Comparison of ENCODE assay signal across 8 mouse cellular contexts in the genomic region with DNA sequence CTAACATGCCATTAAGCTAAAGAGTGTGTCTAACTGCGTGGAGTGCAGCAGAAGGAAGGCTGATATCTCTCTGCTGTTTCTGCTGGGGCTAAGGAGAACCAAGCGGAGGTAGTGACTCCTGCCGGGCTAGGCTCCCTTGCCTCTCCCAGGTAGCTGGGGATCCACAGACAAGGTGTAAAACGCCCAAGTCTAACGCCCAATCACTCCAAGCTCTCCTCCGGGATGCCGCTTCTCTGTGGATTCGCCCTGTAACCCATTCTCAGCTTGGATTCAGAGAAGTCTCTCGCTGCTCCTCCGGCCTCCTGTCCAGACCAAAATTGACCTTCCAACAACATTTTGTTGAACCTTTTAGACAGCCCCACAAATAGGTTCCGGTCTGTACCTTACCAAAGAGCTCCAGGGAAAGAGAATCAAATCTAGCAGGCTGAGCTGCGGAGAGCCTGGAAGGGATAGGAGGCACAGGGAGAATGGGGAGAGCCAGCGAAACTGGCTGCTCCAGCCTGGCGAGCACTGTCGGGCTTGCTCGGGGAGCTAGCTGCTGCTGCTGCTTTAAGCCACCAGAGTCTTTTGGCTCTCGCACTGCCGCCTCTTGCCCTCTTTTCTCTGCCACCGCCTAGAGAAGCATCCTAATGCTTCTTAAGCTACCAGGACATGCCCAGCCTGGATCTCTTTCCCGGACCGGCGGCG. TPM values are rescaled to one million over a fixed set of nuclear protein-coding genes. Genes with fewer than 3 reads are reported as not detected.
A peak's percentile ranks its signal among the peaks of the same experiment; 100 is the strongest.
DNase-seq lines count a peak whose midpoint lies in the region; ATAC-seq and TF ChIP-seq lines count a peak whose summit lies in the region.

No protein-coding gene starts in this region.

- no peaks in the 10 kb centered on the region for H3K9me3 ChIP-seq in kidney, postnatal 0 days (replicated peaks; ENCODE audit: low read length)
- no peaks in the 10 kb centered on the region for H3K9me3 ChIP-seq in forebrain, embryonic 13.5 days (replicated peaks)
- no peaks in the 10 kb centered on the region for H3K9me3 ChIP-seq in intestine, embryonic 16.5 days (ENCODE audit: control insufficient read depth, low read length)
- no peaks in the 10 kb centered on the region for H3K9me3 ChIP-seq in midbrain, embryonic 10.5 days (replicated peaks)

- H3K4me2 ChIP-seq in kidney, postnatal 0 days (ENCODE audit: low read length) = peak overlapping the region; percentile 96
- H3K4me2 ChIP-seq in forebrain, embryonic 13.5 days = peak overlapping the region; percentile 94
- peak overlapping the region; percentile 90 for H3K4me2 ChIP-seq in intestine, embryonic 16.5 days (ENCODE audit: low read depth, low read length)

- no peak overlapping the region for H3K9ac ChIP-seq in kidney, postnatal 0 days (ENCODE audit: low read depth, low read length)
- H3K9ac ChIP-seq in forebrain, embryonic 13.5 days = peak overlapping the region; percentile 80
- peak overlapping the region; percentile 59 for H3K9ac ChIP-seq in intestine, embryonic 16.5 days (ENCODE audit: low read depth, low read length)

- H3K36me3 ChIP-seq in kidney, postnatal 0 days (ENCODE audit: insufficient read depth, low read length) = no peaks in the 10 kb centered on the region
- no peaks in the 10 kb centered on the region for H3K36me3 ChIP-seq in forebrain, embryonic 13.5 days (ENCODE audit: poor library complexity, severe bottlenecking)
- H3K36me3 ChIP-seq in intestine, embryonic 16.5 days (ENCODE audit: control insufficient read depth, insufficient read depth, low read length) = no peaks in the 10 kb centered on the region
- no peaks in the 10 kb centered on the region for H3K36me3 ChIP-seq in midbrain, embryonic 10.5 days

- peaks cover 4% of the 10 kb centered on the region; the same call in 1 of the 2 replicates for H3K4me1 ChIP-seq in kidney, postnatal 0 days (replicated peaks; ENCODE audit: insufficient read depth, low read length)
- H3K4me1 ChIP-seq in forebrain, embryonic 13.5 days = peaks cover 22% of the 10 kb centered on the region
- H3K4me1 ChIP-seq in intestine, embryonic 16.5 days (ENCODE audit: control insufficient read depth, insufficient read depth, low read length) = peaks cover 9% of the 10 kb centered on the region; the same call in 1 of the 2 replicates
- H3K4me1 ChIP-seq in midbrain, embryonic 10.5 days = peaks cover 31% of the 10 kb centered on the region

- peak overlapping the region; percentile 47 for H3K4me3 ChIP-seq in kidney, postnatal 0 days (replicated peaks; ENCODE audit: low read depth, low read length)
- H3K4me3 ChIP-seq in forebrain, embryonic 13.5 days = peak overlapping the region; percentile 70
- H3K4me3 ChIP-seq in intestine, embryonic 16.5 days (ENCODE audit: low read length) = peak overlapping the region; percentile 62
- peak overlapping the region; percentile 61 for H3K4me3 ChIP-seq in midbrain, embryonic 10.5 days

- WGBS in kidney, postnatal 0 days = 3% methylated on average over 23 of the region's 23 CpGs
- 2% methylated on average over 23 of the region's 23 CpGs for WGBS in forebrain, embryonic 13.5 days
- WGBS in intestine, embryonic 16.5 days = under 1% methylated on average over 23 of the region's 23 CpGs
- 2% methylated on average over 23 of the region's 23 CpGs for WGBS in midbrain, embryonic 10.5 days

- peak; percentile 25 for DNase-seq in kidney, postnatal 0 days (ENCODE audit: low spot score)
- no peak for DNase-seq in kidney, postnatal 25 days
- DNase-seq in ZHBTc4 (ENCODE audit: low read depth, low spot score) = peak; percentile 28
- DNase-seq in midbrain, embryonic 10.5 days (ENCODE audit: low spot score) = no peak
- no peak for DNase-seq in ovary, postnatal 36 days (ENCODE audit: low spot score)
- DNase-seq in gastrocnemius, postnatal 10 days = no peak

- no peak for ATAC-seq in kidney, postnatal 0 days (replicated peaks; ENCODE audit: low FRiP score, low read depth)
- ATAC-seq in forebrain, embryonic 13.5 days = peak; percentile 50
- peak; percentile 52 for ATAC-seq in intestine, embryonic 16.5 days

- TF ChIP-seq CTCF in kidney, postnatal 0 days (IDR thresholded peaks at IDR 0.05; ENCODE audit: low read depth) = no peak

- H3K27me3 ChIP-seq in kidney, postnatal 0 days (ENCODE audit: insufficient read depth, low read length) = peaks cover 22% of the 10 kb centered on the region
- H3K27me3 ChIP-seq in forebrain, embryonic 13.5 days = peaks cover 14% of the 10 kb centered on the region; the same call in 1 of the 2 replicates
- peaks cover 5% of the 10 kb centered on the region; the same call in 1 of the 2 replicates for H3K27me3 ChIP-seq in intestine, embryonic 16.5 days (replicated peaks; ENCODE audit: control insufficient read depth, insufficient read depth, low read length)
- peaks cover 76% of the 10 kb centered on the region for H3K27me3 ChIP-seq in midbrain, embryonic 10.5 days (ENCODE audit: low read depth, poor library complexity, severe bottlenecking)

- H3K27ac ChIP-seq in kidney, postnatal 0 days = no peak overlapping the region
- H3K27ac ChIP-seq in forebrain, embryonic 13.5 days = peak overlapping the region; percentile 78
- no peak overlapping the region for H3K27ac ChIP-seq in intestine, embryonic 16.5 days (ENCODE audit: low read length)
- peak overlapping the region; percentile 79 for H3K27ac ChIP-seq in midbrain, embryonic 10.5 days (replicated peaks)

RNA-seq across cellular contexts. Expression of gene Tmeff2, which starts 26.1 kb away (rescaled TPM):
- polyA plus RNA-seq in kidney, postnatal 0 days (2015; fragmentation: Nextera tagmentation; extraction: Ambion mirVana) = 2.1 and 2.8 TPM in 2 replicates
- 14.3 and 19.9 TPM in 2 replicates for polyA plus RNA-seq in forebrain, embryonic 13.5 days (2015; fragmentation: Nextera tagmentation; extraction: Ambion mirVana)
- polyA plus RNA-seq in intestine, embryonic 16.5 days (2015; fragmentation: Nextera tagmentation; extraction: Ambion mirVana) = 9.9 and 10.7 TPM in 2 replicates
- 4.1 and 5.3 TPM in 2 replicates for polyA plus RNA-seq in midbrain, embryonic 10.5 days (2016; fragmentation: Nextera tagmentation; extraction: Ambion mirVana)
- total RNA-seq in gastrocnemius, postnatal 10 days (2021) = 1 to 10 TPM; 6.6 to 9.3 TPM

Comparison
In these comparisons a context has a peak if more than half of its experiments do, and no peak if none do; other contexts are left out.
1. DNase-seq: peak in kidney, postnatal 0 days (single experiment) and ZHBTc4 (single experiment); none in kidney, postnatal 25 days (0 of 2), midbrain, embryonic 10.5 days (single experiment), ovary, postnatal 36 days (single experiment) and gastrocnemius, postnatal 10 days (single experiment).
2. H3K27ac ChIP-seq: peak in forebrain, embryonic 13.5 days (single experiment) and midbrain, embryonic 10.5 days (single experiment); none in kidney, postnatal 0 days (single experiment) and intestine, embryonic 16.5 days (single experiment).
3. Peak in every context shown above with its lines, with median percentiles within 50 percentile points of each other: H3K4me2 ChIP-seq and H3K4me3 ChIP-seq.